Mouse (Mus musculus): ENCODE measurements at regions not wholly inside any gene's neighbourhood (a gene's known extent, or its start where the extent isn't known, plus 50 kb on each side); places are given as distances from the start of the nearest gene placed in this dataset.

DNA sequence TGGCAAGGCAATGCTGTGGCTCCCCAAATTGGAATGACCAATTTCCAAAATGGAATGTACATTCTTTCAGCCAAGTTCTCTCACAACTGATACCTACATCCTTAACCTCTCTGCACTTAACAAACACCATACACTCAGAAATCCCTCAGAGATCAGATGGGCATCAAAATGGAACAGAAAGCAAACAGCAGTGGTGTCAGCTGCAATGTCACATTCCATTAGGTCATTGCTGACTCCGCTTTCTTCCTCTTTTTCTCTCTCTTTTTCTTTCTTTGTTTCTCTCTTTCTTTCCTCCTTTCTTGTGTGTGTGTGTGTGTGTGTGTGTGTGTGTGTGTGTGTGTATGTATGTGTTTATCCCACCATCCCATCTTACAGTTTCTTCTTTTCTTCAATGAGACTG is 578.1 kb upstream of the 2610301B20Rik start:
- TF ChIP-seq CTCF (IDR thresholded peaks at IDR 0.05; ENCODE audit: low read depth): no peak
- no peak for TF ChIP-seq EP300 (IDR thresholded peaks at IDR 0.05; ENCODE audit: low read depth)

Measured in liver, postnatal 0 days (tissue).